Mouse (Mus musculus) retina, embryonic 14.5 days (tissue): Measurements from ENCODE around the gene Mrps21.
"Not testable (repeated sequence)": the region's sequence is repeated elsewhere in the genome, so short reads cannot be mapped to it uniquely, and the experiment has no call there.

Source experiments
- DNase-seq: peaks from one replicate; pipeline ENCODE4 v3.0.0-alpha.2; 2015; ENCODE audit warnings: low spot score

The Mrps21 gene

GRCm38 (mm10) chr3:95871392-95871867 lies at the start of gene Mrps21:
TSS of gene Mrps21 (minus strand) at chr3:95871519.
- peak; percentile 85 for DNase-seq

DNA sequence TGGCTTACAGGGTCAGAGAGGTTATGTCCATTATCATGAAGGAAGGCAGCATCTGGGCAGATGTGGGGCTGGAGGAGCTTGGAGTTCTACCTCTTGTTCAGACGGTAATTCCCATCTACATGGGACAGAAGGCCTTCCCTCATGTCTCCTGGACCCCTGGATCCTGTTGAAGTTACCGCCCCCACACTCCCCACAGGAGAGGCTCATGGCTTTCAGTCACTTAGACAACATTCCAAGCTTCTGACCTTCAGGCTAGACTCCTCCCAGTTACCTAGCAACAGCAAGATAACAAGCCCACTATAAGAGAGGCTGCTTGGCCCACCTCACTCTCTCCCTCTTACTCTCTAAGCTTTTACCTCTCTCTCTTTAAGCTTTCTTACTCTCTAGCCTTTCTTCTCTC lies 49.2 kb upstream of the Mrps21 start:
- DNase-seq, result not testable (repeated sequence)

- no peak for DNase-seq
Observed at GRCm38 (mm10) chr3:95916760-95917159, 45.4 kb upstream of the Mrps21 start.

DNA sequence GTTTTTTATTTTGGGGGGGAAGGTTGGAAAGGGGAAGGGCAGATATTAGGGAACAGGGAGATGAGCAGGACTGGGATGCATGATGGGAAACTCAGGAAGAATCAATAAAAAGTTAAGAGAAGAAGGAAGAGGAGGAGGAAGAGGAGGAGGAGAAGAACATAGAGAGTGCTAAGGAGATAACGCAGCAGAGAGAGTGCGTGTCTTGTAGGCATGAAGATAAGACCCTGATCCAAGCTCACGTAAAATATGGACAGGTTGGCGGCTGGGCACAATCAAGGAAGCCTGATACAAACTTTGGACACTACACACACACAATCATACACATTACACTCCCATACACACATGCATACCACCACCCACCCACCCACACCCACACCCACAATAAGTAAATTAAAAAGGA lies 43.4 kb upstream of the Mrps21 start:
- DNase-seq, result no peak

GRCm38 (mm10) chr3:95907613-95908012 lies 36.3 kb upstream of the Mrps21 start:
- DNase-seq, result no peak

GRCm38 (mm10) chr3:95906860-95907259 lies 35.5 kb upstream of the Mrps21 start:
- peak; percentile 77 for DNase-seq

GRCm38 (mm10) chr3:95905940-95906492 lies 34.7 kb upstream of the Mrps21 start:
- peak; percentile 83 for DNase-seq

DNA sequence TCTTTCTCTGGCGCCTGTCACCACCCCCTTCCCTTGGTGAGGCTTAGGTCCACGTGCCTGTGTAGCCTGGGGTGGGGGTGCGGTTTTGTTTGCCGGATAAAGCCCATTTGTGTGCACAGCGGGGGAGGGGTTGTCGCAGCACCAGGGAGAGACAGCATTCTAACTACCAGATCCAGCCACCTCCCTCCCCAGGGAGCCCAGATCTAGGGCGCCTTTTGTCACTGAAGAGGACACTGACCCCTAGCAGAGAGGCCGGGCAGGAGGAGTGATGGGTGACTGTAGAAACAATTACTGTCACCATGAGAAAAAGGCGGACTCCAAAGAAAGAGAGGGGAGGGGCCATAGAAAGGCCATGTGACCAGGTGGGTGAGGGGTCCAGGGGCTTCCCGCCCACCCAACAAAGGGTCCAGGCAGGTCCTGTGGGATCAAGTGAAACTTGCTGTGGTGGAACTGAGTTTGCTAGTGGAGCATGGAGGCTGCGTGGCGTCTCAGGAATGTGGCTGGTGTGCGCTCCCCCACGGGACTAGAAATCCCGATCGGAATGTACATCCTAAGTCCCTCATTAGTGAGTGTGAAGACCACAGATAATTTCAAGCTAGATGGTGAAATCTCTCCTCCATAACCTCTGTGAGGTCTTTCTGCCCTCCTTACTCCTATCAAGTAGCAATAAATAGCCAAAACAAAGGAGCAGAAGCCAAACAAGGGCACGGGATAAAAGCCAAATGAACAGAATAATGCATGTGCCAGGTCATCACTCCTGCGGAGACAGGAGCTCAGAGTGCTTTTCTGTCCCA lies 34.0 kb upstream of the Mrps21 start:
- DNase-seq, result peak; percentile 77

GRCm38 (mm10) chr3:95904568-95904967 lies 33.2 kb upstream of the Mrps21 start, which contains the start of gene Car14:
TSS of gene Car14 (minus strand) at chr3:95904691.
- DNase-seq, result peak; percentile 46

GRCm38 (mm10) chr3:95903753-95904502 lies 32.6 kb upstream of the Mrps21 start:
- peak; percentile 47 for DNase-seq

DNA sequence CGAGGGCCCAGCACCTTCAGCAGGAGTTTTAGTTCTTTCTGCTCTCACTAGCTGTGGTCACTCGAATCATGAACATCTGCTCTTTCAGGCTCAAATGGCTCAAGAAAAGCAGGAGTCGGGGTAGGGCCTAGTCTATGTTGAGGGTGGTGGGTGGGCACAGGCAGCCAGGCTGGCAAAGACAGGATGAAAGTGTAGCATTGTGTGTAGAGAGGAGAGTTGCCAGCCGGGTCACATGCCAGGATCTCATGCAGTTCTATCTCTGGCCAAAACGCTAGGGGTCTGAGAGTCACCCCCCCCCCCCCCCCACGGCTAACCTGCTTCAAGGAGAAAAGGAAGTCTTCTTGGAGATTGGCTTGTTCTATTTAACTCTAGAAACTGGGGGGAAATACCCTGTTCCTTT lies 31.3 kb upstream of the Mrps21 start:
- no peak for DNase-seq

DNA sequence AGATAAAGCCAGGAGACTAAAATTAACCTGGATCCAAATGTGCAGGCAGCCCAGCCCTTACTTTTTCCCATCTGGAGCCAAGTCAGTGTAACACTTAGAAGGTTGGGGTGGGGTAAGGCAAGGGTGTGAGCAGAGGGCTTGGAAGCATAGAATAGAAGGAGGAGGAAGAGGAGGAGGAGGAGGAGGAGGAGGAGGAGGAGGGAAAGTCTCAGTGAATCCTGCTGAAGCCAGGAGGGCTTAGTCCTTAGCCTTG lies 31.0 kb upstream of the Mrps21 start:
- DNase-seq, result no peak

DNA sequence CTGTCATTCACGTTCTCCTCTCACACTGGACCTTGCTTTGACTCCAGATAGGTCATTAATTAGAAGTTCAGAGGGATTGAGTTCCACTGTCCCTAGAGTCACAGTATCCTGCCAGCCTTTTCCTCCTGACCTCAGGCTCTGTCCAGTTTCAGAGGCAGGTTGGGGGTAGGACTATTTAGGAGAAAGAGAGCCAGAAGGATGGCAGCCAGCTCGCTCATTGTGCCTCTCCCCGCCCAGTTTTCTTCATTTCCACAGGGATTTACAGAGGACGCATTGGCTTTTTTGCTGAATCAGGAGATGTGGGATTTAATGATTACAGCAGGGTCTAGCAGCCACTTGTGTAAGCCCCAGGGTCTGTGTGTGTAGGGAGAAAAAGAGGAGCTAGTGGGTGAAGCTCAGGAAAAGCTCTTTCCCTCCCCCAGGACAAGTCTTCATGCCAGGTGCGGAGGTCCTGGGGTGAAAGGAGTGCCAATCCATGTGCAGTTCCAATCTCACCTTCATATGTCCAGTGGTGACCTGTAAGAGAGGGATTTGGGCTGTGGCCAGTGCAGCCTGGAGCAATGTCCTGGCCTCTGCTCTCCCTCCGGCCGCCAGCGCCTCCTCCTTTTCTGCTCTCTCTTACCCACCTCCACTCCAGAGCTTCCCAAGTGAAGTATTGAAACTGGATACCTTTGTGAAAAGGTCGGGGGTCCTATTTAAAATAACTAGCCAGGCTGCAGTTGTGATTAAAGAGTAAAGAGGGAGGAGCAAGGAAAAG lies 30.5 kb upstream of the Mrps21 start:
- no peak for DNase-seq

GRCm38 (mm10) chr3:95899800-95900524 lies 28.6 kb upstream of the Mrps21 start:
- DNase-seq, result no peak

DNA sequence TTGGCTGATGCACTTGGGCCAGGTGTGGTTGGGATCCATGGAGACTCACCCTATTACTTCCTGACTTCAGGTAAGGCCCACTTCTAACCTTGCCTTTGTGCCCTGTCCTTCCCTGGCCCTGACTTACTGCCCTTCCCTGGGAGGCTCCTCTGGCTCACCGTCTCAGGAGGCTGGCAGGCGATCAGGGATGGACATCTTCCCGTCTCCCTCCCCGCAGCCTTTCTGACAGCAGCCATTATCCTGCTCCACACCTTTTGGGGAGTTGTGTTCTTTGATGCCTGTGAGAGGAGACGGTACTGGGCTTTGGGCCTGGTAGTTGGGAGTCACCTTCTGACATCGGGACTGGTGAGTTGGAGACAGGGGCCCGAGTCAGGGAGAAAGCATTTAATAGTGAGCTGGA lies 24.2 kb upstream of the Mrps21 start:
- DNase-seq, result not testable (repeated sequence)

DNA sequence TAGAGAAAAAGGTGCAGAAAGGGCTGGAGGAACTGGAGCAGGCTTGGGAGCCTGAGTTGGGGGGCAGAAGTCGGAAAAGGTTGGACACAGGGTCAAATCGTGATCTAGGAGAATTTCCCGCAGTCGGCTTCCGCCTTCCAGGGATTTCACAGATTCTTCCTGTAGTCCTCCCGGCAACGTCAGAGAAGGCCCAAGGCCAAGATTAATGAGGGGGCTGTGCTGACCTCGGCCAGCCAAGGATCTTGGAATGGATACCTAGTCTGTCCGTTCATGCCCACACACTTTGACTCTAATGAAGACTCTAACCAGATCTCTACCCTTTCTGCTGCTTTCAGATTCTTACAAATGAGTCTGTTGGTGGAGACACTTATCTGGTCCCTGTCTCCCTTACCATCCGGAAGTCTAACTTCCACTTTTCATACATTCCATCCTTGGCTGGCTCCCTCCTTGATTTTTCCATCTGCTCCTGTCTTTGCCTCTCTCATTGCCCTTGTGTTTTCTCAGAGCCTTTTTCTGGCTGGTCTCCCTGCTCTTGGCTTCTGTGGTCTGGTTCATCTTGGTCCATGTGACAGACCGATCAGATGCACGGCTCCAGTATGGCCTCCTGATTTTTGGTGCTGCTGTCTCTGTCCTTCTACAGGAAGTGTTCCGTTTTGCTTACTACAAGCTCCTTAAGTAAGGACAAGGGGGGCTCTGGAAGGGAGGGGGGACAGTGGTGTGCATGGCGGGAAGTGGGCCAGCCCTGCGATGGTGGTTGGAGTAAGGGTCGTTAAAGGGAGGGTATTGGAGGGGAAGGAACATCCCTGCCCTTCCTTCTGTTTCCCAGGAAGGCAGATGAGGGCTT lies 23.2 kb upstream of the Mrps21 start:
- DNase-seq, result no peak

DNA sequence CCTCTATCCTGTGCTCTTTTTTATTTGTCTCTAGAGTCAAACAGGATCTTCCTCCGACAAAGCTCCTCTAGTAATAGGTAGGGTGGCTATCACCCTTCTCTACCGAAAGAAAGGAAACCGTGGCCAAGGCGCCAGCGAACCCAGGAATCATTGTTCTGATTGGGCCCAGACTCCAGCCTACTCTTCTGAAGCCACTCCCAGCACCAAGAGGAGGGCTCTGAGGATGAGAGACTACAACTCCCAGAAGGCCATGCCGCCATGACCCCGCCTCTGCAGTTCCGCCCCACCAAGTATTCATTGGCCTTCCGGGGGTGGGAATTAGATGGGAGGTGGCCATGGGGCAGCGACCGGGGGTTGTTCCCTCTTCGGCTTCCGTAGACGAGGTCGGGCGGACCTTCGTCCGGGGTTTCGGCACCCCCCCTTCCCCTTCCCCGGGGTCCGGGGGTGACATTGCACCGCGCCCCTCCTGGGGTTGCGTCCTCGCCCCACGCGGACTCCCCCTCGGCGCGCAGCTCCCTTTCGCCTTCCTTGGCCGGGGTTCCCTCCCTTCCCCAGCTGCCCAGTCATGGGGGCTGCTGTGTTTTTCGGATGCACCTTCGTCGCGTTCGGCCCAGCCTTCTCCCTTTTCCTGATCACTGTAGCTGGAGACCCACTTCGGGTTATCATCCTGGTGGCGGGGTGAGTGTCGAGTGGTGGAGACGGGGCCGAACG lies 22.4 kb upstream of the Mrps21 start, which contains the start of gene Aph1a:
Aph1a (plus strand) TSS at position 364 of the 711 bp plus-strand sequence.
- peak; percentile 97 for DNase-seq

GRCm38 (mm10) chr3:95893126-95893525 lies 21.8 kb upstream of the Mrps21 start:
- no peak for DNase-seq

DNA sequence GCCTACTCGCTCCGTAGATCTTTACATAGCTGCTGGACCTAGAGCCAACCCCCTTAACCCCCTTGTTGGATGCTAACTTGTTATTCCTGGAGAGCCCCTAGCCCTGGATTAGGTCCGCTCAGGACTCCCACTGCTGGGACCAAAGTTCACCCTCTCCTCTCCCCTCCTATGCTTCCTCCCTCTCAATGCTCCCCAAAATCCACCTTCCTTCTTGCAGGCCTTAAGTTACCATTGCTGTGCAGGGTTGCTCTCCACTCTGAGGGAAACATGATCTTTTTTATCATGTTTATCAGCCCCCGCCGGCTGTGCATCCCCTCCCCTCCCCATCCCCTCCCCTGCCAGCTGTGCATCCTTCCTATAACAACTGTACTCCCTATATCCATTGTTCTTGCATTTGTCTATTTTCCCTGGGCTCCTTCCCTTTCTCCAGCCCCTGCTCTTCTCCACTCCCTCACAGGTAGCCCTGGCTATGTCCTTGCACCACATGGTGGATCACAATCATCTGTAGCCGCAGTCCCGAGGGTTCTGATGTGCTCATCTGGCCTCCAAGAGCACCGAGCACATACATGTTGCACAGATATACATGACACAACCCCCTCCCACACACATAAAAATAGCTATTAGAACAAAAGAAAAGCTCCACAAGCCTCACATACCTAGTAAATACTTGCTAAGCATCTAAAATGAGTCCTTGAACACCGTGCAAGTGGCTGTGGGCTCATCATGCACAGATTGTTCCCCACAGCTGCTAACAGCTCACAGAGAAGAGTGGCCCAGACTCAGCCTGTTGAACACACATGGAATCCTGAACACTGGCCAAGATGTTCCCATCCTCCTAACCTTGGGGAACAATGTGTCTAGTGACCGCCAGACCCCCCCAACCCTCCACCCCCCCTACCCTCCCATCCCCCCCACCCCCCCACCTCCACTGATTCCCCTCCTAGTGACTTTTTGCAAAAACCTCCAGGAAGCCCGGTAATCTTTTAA lies 21.0 kb upstream of the Mrps21 start:
- no peak for DNase-seq
